1 mouse cellular context compared by ENCODE assay signal in the genomic region with DNA sequence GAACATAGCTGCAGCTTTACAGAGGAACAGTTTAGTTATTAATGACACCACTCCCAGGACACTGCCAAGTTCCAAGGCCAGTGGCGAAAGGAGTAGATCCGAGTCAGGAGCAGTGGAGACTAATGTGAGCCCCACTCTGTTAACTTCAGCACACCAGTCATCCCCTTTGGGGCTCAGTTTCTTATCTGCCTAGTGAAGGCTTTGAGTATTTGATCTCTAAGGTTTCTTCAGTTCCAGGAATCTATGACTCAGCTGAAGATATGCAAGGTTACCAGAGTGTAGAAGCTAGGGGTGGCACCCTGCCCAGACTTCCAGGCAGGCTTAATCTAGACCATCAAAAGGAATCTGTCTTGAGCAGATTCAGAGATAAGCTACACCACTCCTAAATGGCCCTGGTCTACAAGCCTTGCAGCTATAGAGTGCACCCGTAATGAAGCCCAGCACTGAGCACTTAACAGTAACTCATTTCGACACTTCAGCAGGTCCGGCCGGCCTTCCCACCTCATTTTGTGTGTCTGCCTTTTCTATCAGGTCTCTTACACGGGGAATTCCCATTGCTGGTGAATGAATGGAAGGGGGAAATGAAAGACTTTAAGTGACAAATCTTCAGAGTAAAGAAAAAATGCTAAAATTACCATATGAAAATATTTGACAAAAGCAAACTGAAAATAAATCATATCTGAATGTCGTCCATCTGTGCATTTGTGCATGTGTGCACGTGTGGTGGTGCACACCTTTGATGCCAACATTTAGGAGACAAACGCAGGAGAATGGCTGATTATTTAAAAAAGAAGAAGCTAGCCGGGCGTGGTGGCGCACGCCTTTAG.
TF ChIP-seq lines count a peak whose summit lies in the region.

No protein-coding gene starts in this region.

TF ChIP-seq in MEL, 35 proteins besides CTCF, POLR2A, EP300 and RAD21:
- TF ChIP-seq USF1 (IDR thresholded peaks at IDR 0.05; ENCODE audit: low read depth, low read length), result no peak
- peak; percentile 95 for TF ChIP-seq JUND (IDR thresholded peaks at IDR 0.05; ENCODE audit: low read depth, low read length)
- TF ChIP-seq UBTF (IDR thresholded peaks at IDR 0.05; ENCODE audit: borderline replicate concordance, insufficient read depth, low read depth, low read length), result no peak
- peak; percentile 68 for TF ChIP-seq TAL1 (IDR thresholded peaks at IDR 0.05; ENCODE audit: low read length)
- no peak for TF ChIP-seq ELF1 (IDR thresholded peaks at IDR 0.05; ENCODE audit: low read depth, low read length)
- TF ChIP-seq MAFK (IDR thresholded peaks at IDR 0.05; ENCODE audit: borderline replicate concordance, low read depth, low read length), result 0 out of 2 replicates have a peak, but pooled peaks have one; percentile 50
- 0 out of 2 replicates have a peak, but pooled peaks have one; percentile 68 for TF ChIP-seq TBP (IDR thresholded peaks at IDR 0.05; ENCODE audit: low read depth, low read length)
- TF ChIP-seq RCOR1 (IDR thresholded peaks at IDR 0.05; ENCODE audit: low read depth, low read length), result peak; percentile 94
- peak; percentile 61 for TF ChIP-seq GABPA (IDR thresholded peaks at IDR 0.05; ENCODE audit: low read depth, low read length)
- TF ChIP-seq ETS1 (IDR thresholded peaks at IDR 0.05; ENCODE audit: low read depth, low read length), result peak; percentile 97
- peak; percentile 89 for TF ChIP-seq SIN3A (IDR thresholded peaks at IDR 0.05; ENCODE audit: low read length)
- TF ChIP-seq ZC3H11A (IDR thresholded peaks at IDR 0.05; ENCODE audit: low read depth, low read length), result 0 out of 2 replicates have a peak, but pooled peaks have one; percentile 26
- peak; percentile 88 for TF ChIP-seq TCF12 (IDR thresholded peaks at IDR 0.05; ENCODE audit: low read depth, low read length)
- peak; percentile 98 for TF ChIP-seq GATA1 (IDR thresholded peaks at IDR 0.05; ENCODE audit: low read depth, low read length)
- TF ChIP-seq MAX (IDR thresholded peaks at IDR 0.05; ENCODE audit: low read length), result peak; percentile 52
- no peak for TF ChIP-seq USF2 (IDR thresholded peaks at IDR 0.05; ENCODE audit: borderline replicate concordance in 1 of 2, insufficient read depth in 1 of 2, low read depth in 1 of 2, low read length in 2 of 2)
- TF ChIP-seq CHD1 (IDR thresholded peaks at IDR 0.05; ENCODE audit: low read depth, low read length), result no peak
- TF ChIP-seq ZMIZ1 (IDR thresholded peaks at IDR 0.05; ENCODE audit: low read depth, low read length), result no peak
- TF ChIP-seq ZNF384 (IDR thresholded peaks at IDR 0.05; ENCODE audit: low read depth, low read length), result peak; percentile 64
- no peak for TF ChIP-seq MXI1 (IDR thresholded peaks at IDR 0.05; ENCODE audit: low read depth, low read length)
- TF ChIP-seq SMC3 (IDR thresholded peaks at IDR 0.05; ENCODE audit: low read depth, low read length), result no peak
- TF ChIP-seq BHLHE40 (IDR thresholded peaks at IDR 0.05; ENCODE audit: borderline replicate concordance, low read depth, low read length), result peak; percentile 58; the same call in 1 of the 2 replicates
- TF ChIP-seq MYB (IDR thresholded peaks at IDR 0.05; ENCODE audit: low read depth, low read length), result 0 out of 2 replicates have a peak, but pooled peaks have one; percentile 4
